Mouse (Mus musculus): Measurements from ENCODE around the gene Sema7a. TPM values are rescaled to one million over a fixed set of nuclear protein-coding genes. Genes with fewer than 3 reads are reported as not detected.

Sema7a gene
- total and polyA plus RNA-seq, 3 experiments, result 0.03 TPM; not detected in 2

DNA sequence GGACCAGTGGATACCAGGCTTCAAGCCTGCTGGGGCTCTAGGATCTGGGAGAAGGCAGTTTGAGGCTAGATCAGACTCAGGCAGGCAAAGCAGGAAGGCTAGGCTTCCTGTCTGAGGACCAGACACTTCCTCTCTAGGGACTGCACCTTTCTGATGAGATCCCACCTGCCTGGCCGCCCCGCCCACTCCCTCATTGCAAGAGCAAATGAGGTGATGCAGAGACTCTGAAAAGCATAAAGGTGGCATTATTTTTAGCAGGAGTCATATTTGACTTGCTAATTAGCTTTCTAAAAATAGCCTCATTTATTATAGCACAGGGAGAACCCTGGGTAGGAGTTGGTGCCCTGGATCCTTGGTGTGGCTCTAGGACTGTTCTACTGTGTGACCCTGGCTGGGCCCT is 48.2 kb downstream of the Sema7a start:
- DNase-seq (ENCODE audit: low read depth, low spot score), result no peak
- no peaks in the 10 kb centered on the region for H3K79me2 ChIP-seq (ENCODE audit: control insufficient read depth, insufficient read depth, low read length, poor library complexity)
- no peak overlapping the region for H3K27ac ChIP-seq (ENCODE audit: control insufficient read depth, low read depth, low read length)
- H3K36me3 ChIP-seq (ENCODE audit: control insufficient read depth in 1 of 2, insufficient read depth in 2 of 2, low read length in 2 of 2), result no peaks in the 10 kb centered on the region
- H3K27me3 ChIP-seq (ENCODE audit: control insufficient read depth in 1 of 2, insufficient read depth in 2 of 2, low read length in 2 of 2), result peaks cover 0 to 3% of the 10 kb centered on the region in 2 experiments; a peak in 1 of 4 replicates
- H3K9ac ChIP-seq (ENCODE audit: control insufficient read depth, low read depth, low read length, poor library complexity, severe bottlenecking), result no peak overlapping the region
- no peaks in the 10 kb centered on the region for H3K9me3 ChIP-seq (replicated peaks; ENCODE audit: insufficient read depth, low read length)
- no peak overlapping the region for H3K4me3 ChIP-seq (ENCODE audit: control insufficient read depth in 1 of 2, insufficient read depth in 1 of 2, low read depth in 2 of 2, low read length in 2 of 2)
- TF ChIP-seq TAL1 (IDR thresholded peaks at IDR 0.05; ENCODE audit: low read length) (no peak), USF2 (IDR thresholded peaks at IDR 0.05; ENCODE audit: borderline replicate concordance in 1 of 2, insufficient read depth in 1 of 2, low read depth in 1 of 2, low read length in 2 of 2) (no peak), ELF1 (IDR thresholded peaks at IDR 0.05; ENCODE audit: low read depth, low read length) (no peak), USF1 (IDR thresholded peaks at IDR 0.05; ENCODE audit: low read depth, low read length) (no peak), RCOR1 (IDR thresholded peaks at IDR 0.05; ENCODE audit: low read depth, low read length) (no peak), CTCF (IDR thresholded peaks at IDR 0.05 in 2 of 3, conservative IDR thresholded peaks at IDR 0.05 in 1 of 3; ENCODE audit: control insufficient read depth in 1 of 3, insufficient read depth in 1 of 3, low read depth in 2 of 3, low read length in 3 of 3, poor library complexity in 1 of 3, severe bottlenecking in 1 of 3) (no peak), MAZ (IDR thresholded peaks at IDR 0.05; ENCODE audit: low read depth, low read length) (no peak), POLR2A (IDR thresholded peaks at IDR 0.05; ENCODE audit: control insufficient read depth in 1 of 2, insufficient read depth in 1 of 2, low read depth in 1 of 2, low read length in 2 of 2, poor library complexity in 1 of 2) (no peak), NRF1 (IDR thresholded peaks at IDR 0.05; ENCODE audit: insufficient read depth, low read depth, low read length, poor library complexity, severe bottlenecking) (no peak), ZMIZ1 (IDR thresholded peaks at IDR 0.05; ENCODE audit: low read depth, low read length) (no peak), UBTF (IDR thresholded peaks at IDR 0.05; ENCODE audit: borderline replicate concordance, insufficient read depth, low read depth, low read length) (no peak), ZKSCAN1 (IDR thresholded peaks at IDR 0.05; ENCODE audit: low read depth, low read length) (no peak), ZC3H11A (IDR thresholded peaks at IDR 0.05; ENCODE audit: low read depth, low read length) (no peak), RAD21 (IDR thresholded peaks at IDR 0.05; ENCODE audit: low read depth, low read length) (no peak), SIN3A (IDR thresholded peaks at IDR 0.05; ENCODE audit: low read length) (no peak), POLR2AphosphoS2 (IDR thresholded peaks at IDR 0.05; ENCODE audit: low read length) (no peak), MXI1 (IDR thresholded peaks at IDR 0.05; ENCODE audit: low read depth, low read length) (no peak), GABPA (IDR thresholded peaks at IDR 0.05; ENCODE audit: low read depth, low read length) (no peak)
- H3K4me1 ChIP-seq (ENCODE audit: control insufficient read depth in 1 of 2, insufficient read depth in 2 of 2, low read length in 2 of 2), result no peaks in the 10 kb centered on the region

DNA sequence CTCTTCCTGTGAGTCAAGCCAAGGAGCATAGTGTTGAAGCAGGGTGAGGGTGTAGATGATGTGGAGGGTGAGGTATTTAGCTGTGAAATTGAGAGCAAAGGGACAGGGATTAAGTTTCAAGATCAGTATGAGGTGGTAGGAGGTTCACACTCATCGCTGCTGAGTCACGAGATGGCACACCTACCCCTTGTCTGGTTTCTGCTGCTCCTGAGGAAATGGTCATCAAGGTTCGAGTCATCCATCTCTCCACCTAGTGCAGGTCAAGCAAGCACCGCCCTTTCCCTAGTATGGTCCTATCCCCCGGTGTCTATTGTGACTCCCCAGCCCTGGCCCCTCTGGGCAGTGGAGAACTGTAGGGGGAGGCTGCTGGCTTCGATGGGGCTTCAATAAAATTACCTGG is 49.4 kb downstream of the Sema7a start:
- Histone ChIP-seq H3K27ac (ENCODE audit: control insufficient read depth, low read depth, low read length) (no peak overlapping the region), H3K36me3 (ENCODE audit: control insufficient read depth in 1 of 2, insufficient read depth in 2 of 2, low read length in 2 of 2) (no peaks in the 10 kb centered on the region), H3K9me3 (replicated peaks; ENCODE audit: insufficient read depth, low read length) (no peaks in the 10 kb centered on the region), H3K9ac (ENCODE audit: control insufficient read depth, low read depth, low read length, poor library complexity, severe bottlenecking) (no peak overlapping the region), H3K4me3 (ENCODE audit: control insufficient read depth in 1 of 2, insufficient read depth in 1 of 2, low read depth in 2 of 2, low read length in 2 of 2) (no peak overlapping the region), H3K79me2 (ENCODE audit: control insufficient read depth, insufficient read depth, low read length, poor library complexity) (no peaks in the 10 kb centered on the region), H3K27me3 (ENCODE audit: control insufficient read depth in 1 of 2, insufficient read depth in 2 of 2, low read length in 2 of 2) (peaks cover 0 to 3% of the 10 kb centered on the region in 2 experiments; a peak in 1 of 4 replicates), H3K4me1 (ENCODE audit: control insufficient read depth in 1 of 2, insufficient read depth in 2 of 2, low read length in 2 of 2) (no peaks in the 10 kb centered on the region)
- TF ChIP-seq RCOR1 (IDR thresholded peaks at IDR 0.05; ENCODE audit: low read depth, low read length) (no peak), ZNF384 (IDR thresholded peaks at IDR 0.05; ENCODE audit: low read depth, low read length) (no peak), HCFC1 (IDR thresholded peaks at IDR 0.05; ENCODE audit: low read depth, low read length) (no peak)
- DNase-seq (ENCODE audit: low read depth, low spot score), result no peak

Data from MEL (cell line).